Mouse (Mus musculus) embryonic facial prominence, embryonic 11.5 days (tissue): ENCODE data around the gene Pld5. TPM values are rescaled to one million over a fixed set of nuclear protein-coding genes. Genes with fewer than 3 reads are reported as not detected.

ENCODE experiments used
- ATAC-seq: fragments of 200-750 bp; cut with Nextera tagmentation; replicated peaks from 2 replicates; pipeline ENCODE4 v1.8.0; 2017; ENCODE audit warnings: low read depth; ENCODE audit not compliant: insufficient number of reproducible peaks, low FRiP score, low TSS enrichment
- DNase-seq: peaks from one replicate; pipeline ENCODE4 v3.0.0-alpha.2; 2015; ENCODE audit warnings: low spot score
- H3K27ac ChIP-seq: fragments of 300-500 bp; sonication (generic); replicated peaks from 2 replicates; pipeline ENCODE4 v1.5.1; 2014; ENCODE audit warnings: mild to moderate bottlenecking, low read depth, low read length, control low read depth
- H3K27me3 ChIP-seq: fragments of 300-500 bp; sonication (generic); 2 replicates; pipeline ENCODE4 v1.6.1; 2014; ENCODE audit warnings: mild to moderate bottlenecking, low read length, moderate library complexity, mixed read lengths; ENCODE audit not compliant: control insufficient read depth, insufficient read depth
- H3K36me3 ChIP-seq: fragments of 300-500 bp; sonication (generic); replicated peaks from 2 replicates; pipeline ENCODE4 v1.6.1; 2014; ENCODE audit warnings: low read depth, mild to moderate bottlenecking, low read length, moderate library complexity, mixed read lengths; ENCODE audit not compliant: control insufficient read depth, insufficient read depth
- H3K4me1 ChIP-seq: fragments of 300-500 bp; sonication (generic); 2 replicates; pipeline ENCODE4 v1.6.1; 2014; ENCODE audit warnings: low read length, mixed read lengths; ENCODE audit not compliant: control insufficient read depth, insufficient read depth
- H3K4me2 ChIP-seq: fragments of 300-500 bp; sonication (generic); 2 replicates; pipeline ENCODE4 v1.6.1; 2014; ENCODE audit warnings: low read depth, mild to moderate bottlenecking, control low read depth, low read length, moderate library complexity
- H3K4me3 ChIP-seq: fragments of 300-500 bp; sonication (generic); 2 replicates; pipeline ENCODE4 v1.5.1; 2014; ENCODE audit warnings: low read depth, low read length, control low read depth
- H3K9ac ChIP-seq: fragments of 300-500 bp; sonication (generic); replicated peaks from 2 replicates; pipeline ENCODE4 v1.6.1; 2014; ENCODE audit warnings: mild to moderate bottlenecking, control low read depth, low read length
- H3K9me3 ChIP-seq: fragments of 300-500 bp; sonication (generic); replicated peaks from 2 replicates; pipeline ENCODE4 v1.6.1; 2016; ENCODE audit warnings: mild to moderate bottlenecking, low read length, inconsistent platforms, mixed read lengths; ENCODE audit not compliant: control insufficient read depth
- WGBS: fragments of 180-500 bp; shearing (Covaris S2); extraction: QIAGEN DNeasy Blood & Tissue Kit; methylation state at CpG from one replicate; pipeline ENCODE4 v1.1.7; 2014; 5-methylcytosine and 5-hydroxymethylcytosine counted together
- polyA plus RNA-seq: library from polyadenylated mRNA; unstranded; fragments of >200 nt; fragmentation: Nextera tagmentation; extraction: Ambion mirVana; gene quantifications from 2 replicates; pipeline ENCODE4 v1.2.1, GENCODE M21; 2014

Gene Pld5
- polyA plus RNA-seq, 1 experiment from 2014 or later: 0.29 TPM

DNA sequence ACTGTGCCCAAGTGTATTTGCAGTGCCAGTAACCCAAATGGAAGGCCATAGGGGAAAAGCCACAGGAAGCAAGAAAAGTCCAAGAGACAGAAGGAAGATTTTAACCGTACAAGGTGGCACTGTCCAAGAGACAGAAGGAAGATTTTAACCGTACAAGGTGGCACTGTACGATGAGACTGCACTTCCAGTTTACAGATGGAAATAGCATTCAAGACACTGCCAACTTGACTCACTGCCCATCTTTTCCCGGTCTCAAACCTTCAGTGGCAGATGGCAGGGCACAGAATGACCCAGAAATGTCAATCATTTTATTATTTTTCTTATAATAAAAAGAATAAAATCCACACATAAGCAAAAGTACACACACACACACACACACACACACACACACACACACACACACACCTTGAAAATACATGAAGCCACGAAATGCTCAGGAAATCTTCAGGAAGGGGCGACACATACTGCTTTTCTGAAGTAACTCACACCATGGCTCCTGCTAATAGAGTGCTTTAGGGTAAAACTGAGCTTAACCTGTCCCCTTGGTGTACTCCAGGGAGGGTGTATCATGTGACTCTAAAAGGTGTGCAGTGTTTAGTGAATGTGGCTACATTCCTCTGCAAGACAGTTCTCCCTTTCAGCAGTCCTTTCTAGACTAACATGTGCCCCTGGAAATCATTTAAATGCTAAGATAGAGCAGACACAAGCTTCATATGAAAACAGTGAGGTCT, 77.9 kb downstream of the Pld5 start:
- ATAC-seq (no peak), DNase-seq (no peak)
- Histone ChIP-seq H3K27me3 (no peaks in the 10 kb centered on the region), H3K9me3 (no peaks in the 10 kb centered on the region), H3K4me1 (no peaks in the 10 kb centered on the region), H3K4me2 (no peak overlapping the region), H3K27ac (no peak overlapping the region), H3K36me3 (no peaks in the 10 kb centered on the region), H3K9ac (no peak overlapping the region), H3K4me3 (no peak overlapping the region)
- WGBS: 81% methylated on average over 6 of the region's 6 CpGs

DNA sequence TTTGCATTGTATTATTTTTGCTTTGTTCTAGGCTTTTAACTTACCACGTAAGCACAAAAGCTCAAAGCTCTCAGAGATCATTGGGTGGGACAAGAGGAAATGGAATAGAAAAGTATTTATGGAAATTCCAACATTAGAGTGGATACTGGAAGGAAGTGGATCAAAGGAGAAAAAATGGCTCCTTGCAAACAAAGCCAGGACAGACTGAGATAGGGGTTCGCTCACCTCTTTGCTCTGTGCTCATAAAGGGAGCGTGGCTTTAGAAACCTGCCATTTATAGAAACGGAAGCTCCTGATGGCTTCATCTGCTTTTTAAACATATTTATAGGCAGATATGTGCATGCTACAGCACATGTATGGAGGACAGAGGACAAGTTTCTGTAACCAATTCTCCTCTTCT, 78.8 kb downstream of the Pld5 start:
- no peak overlapping the region for H3K4me2 ChIP-seq
- H3K27ac ChIP-seq: no peak overlapping the region
- no peaks in the 10 kb centered on the region for H3K9me3 ChIP-seq
- H3K9ac ChIP-seq: no peak overlapping the region
- H3K27me3 ChIP-seq: no peaks in the 10 kb centered on the region
- ATAC-seq: no peak
- 83% methylated on average over 4 of the region's 4 CpGs for WGBS
- no peaks in the 10 kb centered on the region for H3K36me3 ChIP-seq
- no peak overlapping the region for H3K4me3 ChIP-seq
- no peaks in the 10 kb centered on the region for H3K4me1 ChIP-seq
- no peak for DNase-seq

DNA sequence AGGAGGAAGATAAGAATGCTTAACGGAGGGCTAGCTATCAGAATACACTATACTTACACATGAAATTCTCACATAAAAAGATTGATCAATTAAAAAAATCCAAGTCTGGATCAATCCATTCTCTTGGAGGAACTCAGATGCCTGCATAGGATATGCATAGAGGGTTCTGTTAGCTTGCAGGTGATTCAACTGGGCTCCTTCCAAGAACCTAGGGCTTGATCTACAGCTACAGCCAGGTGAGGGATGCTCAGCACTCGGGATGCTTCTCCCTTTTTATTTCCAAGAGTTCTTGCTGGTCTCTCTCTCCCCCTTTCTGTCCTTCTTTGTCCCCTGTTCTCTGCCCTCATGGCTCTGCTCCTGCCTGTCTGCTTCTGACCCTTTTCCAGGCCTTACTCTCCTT, 80.4 kb downstream of the Pld5 start:
- no peaks in the 10 kb centered on the region for H3K4me1 ChIP-seq
- H3K9ac ChIP-seq: no peak overlapping the region
- WGBS: 85% methylated on average over 2 of the region's 2 CpGs
- no peaks in the 10 kb centered on the region for H3K36me3 ChIP-seq
- no peak overlapping the region for H3K27ac ChIP-seq
- no peaks in the 10 kb centered on the region for H3K9me3 ChIP-seq
- no peak for DNase-seq
- H3K27me3 ChIP-seq: no peaks in the 10 kb centered on the region
- ATAC-seq: no peak
- H3K4me3 ChIP-seq: no peak overlapping the region
- no peak overlapping the region for H3K4me2 ChIP-seq

DNA sequence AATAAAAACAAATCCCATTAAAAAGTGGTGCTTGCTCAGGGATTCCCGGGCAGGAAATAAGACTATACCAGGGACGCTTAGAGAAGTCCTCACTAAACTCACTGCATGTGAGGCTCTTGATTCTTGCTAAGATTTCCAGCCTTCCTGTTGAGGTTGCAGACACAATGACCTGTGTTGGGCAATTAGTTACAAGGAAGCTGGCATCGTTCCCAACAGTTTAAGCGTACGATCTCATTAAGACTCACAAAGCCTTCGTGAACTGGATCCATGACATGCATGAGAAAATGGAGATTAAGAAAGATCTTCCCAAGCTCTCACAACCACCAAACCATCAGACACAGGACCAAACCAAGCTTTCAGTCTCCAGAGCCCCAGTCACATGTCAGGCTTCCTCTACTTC, 91.1 kb downstream of the Pld5 start:
- H3K4me3 ChIP-seq: no peak overlapping the region
- WGBS: 80% methylated on average over 6 of the region's 6 CpGs
- no peaks in the 10 kb centered on the region for H3K27me3 ChIP-seq
- H3K9me3 ChIP-seq: no peaks in the 10 kb centered on the region
- ATAC-seq (no peak), DNase-seq (no peak)
- H3K4me1 ChIP-seq: no peaks in the 10 kb centered on the region
- no peaks in the 10 kb centered on the region for H3K36me3 ChIP-seq
- no peak overlapping the region for H3K4me2 ChIP-seq
- H3K27ac ChIP-seq: no peak overlapping the region
- H3K9ac ChIP-seq: no peak overlapping the region

DNA sequence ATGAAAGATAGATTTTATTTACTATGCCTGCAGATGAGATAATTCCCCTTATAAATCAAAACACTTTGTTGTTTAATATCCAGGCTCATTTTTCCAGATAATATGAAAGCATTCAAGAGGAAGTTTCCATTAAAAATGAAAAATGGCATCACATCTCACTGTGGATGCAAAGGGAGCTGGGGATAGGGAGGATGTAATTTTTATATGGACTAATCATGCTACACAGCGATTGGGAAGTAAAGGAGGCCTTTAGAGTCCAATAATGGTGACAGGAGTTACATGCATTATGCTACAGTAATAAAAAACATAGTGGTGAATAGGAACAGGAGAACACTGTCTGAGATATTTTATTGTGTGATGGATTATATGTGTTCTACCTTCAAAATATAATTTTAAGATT, 100.1 kb downstream of the Pld5 start:
- H3K36me3 ChIP-seq: no peaks in the 10 kb centered on the region
- WGBS: 74% methylated on average over 1 of the region's 1 CpGs
- no peak overlapping the region for H3K4me2 ChIP-seq
- ATAC-seq (no peak), DNase-seq (no peak)
- H3K9ac ChIP-seq: no peak overlapping the region
- H3K4me3 ChIP-seq: no peak overlapping the region
- H3K27me3 ChIP-seq: no peaks in the 10 kb centered on the region
- H3K4me1 ChIP-seq: no peaks in the 10 kb centered on the region
- no peak overlapping the region for H3K27ac ChIP-seq
- no peaks in the 10 kb centered on the region for H3K9me3 ChIP-seq

DNA sequence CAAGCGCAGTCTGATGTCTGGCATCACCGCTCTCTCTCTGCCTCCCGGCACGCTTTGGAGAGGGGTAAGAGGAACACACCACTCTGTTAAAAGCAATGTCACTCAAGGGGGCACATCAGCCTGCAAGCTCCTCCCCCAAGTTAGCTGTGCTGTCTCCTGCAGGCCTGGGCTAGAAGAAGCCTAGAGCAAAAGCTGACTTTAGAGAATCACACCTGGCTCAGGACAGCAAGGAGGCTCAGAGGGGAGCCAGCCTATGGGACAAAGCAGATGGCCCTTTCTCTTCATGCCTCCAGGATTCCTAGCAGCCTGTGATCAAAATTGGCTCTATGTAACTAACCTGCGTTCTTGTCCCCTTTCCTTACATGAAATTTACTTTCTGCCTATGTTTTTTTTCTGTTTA, 107.3 kb downstream of the Pld5 start:
- no peak overlapping the region for H3K9ac ChIP-seq
- no peaks in the 10 kb centered on the region for H3K27me3 ChIP-seq
- H3K4me3 ChIP-seq: no peak overlapping the region
- H3K4me2 ChIP-seq: no peak overlapping the region
- DNase-seq: no peak
- ATAC-seq: no peak
- no peak overlapping the region for H3K27ac ChIP-seq
- no peaks in the 10 kb centered on the region for H3K4me1 ChIP-seq
- H3K9me3 ChIP-seq: no peaks in the 10 kb centered on the region
- H3K36me3 ChIP-seq: no peaks in the 10 kb centered on the region
- 52% methylated on average over 5 of the region's 5 CpGs for WGBS

DNA sequence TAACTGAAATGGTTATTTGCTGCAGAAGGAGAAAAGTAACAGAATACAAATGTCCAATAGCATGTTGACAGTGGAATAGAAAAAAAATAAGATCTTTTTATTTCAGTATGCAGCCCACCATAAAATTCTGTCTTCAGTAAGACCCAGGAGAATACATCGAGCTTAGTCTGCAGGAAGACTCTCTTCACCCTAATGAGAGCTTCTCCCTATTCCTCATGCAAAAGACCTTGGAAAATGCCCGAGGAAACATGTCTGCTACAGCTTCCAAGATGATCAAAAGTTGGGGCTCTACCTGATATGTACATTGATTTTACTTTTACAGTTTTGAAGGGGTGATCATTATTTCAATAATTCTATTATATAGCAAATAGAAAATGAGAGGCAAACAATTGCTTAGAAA, 108.0 kb downstream of the Pld5 start:
- no peaks in the 10 kb centered on the region for H3K9me3 ChIP-seq
- no peaks in the 10 kb centered on the region for H3K36me3 ChIP-seq
- DNase-seq (no peak), ATAC-seq (no peak)
- WGBS: 73% methylated on average over 2 of the region's 2 CpGs
- no peak overlapping the region for H3K27ac ChIP-seq
- no peak overlapping the region for H3K9ac ChIP-seq
- H3K4me2 ChIP-seq: no peak overlapping the region
- no peak overlapping the region for H3K4me3 ChIP-seq
- no peaks in the 10 kb centered on the region for H3K27me3 ChIP-seq
- H3K4me1 ChIP-seq: no peaks in the 10 kb centered on the region

DNA sequence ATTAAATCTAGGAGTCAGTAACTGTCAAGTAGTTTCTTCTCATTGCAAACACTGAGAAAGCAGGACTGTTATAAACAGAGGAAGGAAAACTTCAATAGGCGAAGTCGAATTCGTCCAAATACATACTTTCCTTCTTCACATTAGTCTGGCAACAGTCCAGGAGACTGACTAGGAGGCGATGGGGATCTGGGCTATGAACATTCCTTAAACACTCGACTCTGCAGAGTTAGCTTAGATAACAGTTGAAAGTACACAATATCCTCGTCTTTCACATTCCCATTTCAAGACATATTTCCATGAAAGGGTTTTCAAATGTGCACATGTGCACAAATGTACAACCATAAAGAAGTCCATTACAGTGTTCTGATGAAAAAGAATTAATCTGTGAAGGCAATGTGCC, 129.8 kb downstream of the Pld5 start:
- no peak for DNase-seq
- no peak overlapping the region for H3K9ac ChIP-seq
- H3K4me2 ChIP-seq: no peak overlapping the region
- H3K36me3 ChIP-seq: no peaks in the 10 kb centered on the region
- no peaks in the 10 kb centered on the region for H3K9me3 ChIP-seq
- H3K4me3 ChIP-seq: no peak overlapping the region
- no peaks in the 10 kb centered on the region for H3K27me3 ChIP-seq
- 80% methylated on average over 6 of the region's 6 CpGs for WGBS
- no peak for ATAC-seq
- no peaks in the 10 kb centered on the region for H3K4me1 ChIP-seq
- no peak overlapping the region for H3K27ac ChIP-seq
